Mouse (Mus musculus) left cerebral cortex, adult 11 months (tissue): ENCODE measurements around the gene Slc25a28.
A peak's percentile ranks its signal among the peaks of the same experiment; 100 is the strongest.

Experiments
- DNase-seq: peaks from one replicate; pipeline ENCODE4 v3.0.0; 2022; ENCODE audit warnings: low spot score

Gene Slc25a28

DNA sequence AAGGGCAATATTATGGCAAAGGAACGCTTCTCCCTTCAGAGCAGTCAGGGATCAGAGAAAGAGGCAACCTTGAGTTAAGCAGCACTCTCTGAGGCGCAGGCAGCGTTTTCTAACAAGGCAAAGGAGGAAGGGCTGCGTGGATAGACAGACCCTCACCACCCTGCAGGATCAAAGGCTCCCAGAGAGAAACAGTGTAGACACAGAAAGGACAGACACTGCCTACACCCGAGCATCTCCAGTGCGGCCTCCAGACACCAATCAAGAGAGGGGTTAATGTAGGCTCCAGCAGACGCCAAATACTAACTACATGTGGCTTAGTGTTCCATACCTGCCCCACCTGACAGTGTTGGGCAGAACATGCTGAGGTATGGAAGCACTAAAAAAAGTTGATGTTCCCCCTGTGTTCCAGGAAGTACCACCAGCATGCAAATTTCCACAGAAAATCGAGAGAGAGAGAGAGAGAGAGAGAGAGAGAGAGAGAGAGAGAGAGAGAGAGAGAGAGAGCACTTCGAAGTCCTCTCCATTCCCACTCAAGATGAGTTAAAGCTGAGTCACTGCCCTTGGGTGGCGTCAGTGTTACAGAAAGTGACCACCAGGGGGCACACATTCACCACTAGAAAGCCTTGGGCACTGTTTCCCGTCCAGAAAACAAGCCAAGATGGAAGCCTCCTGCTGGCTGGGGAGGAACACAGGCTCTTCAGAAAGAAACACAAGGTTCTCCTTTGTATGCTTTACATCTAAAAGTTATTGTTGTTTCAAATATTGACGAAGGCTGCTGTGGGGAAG is 44.0 kb downstream of the Slc25a28 start:
- DNase-seq: peak; percentile 66

GRCm38 (mm10) chr19:43629088-43629487 is 45.6 kb downstream of the Slc25a28 start:
- no peak for DNase-seq

GRCm38 (mm10) chr19:43627345-43627744 is 47.3 kb downstream of the Slc25a28 start:
- no peak for DNase-seq

GRCm38 (mm10) chr19:43626160-43626559 is 48.5 kb downstream of the Slc25a28 start:
- DNase-seq: no peak

DNA sequence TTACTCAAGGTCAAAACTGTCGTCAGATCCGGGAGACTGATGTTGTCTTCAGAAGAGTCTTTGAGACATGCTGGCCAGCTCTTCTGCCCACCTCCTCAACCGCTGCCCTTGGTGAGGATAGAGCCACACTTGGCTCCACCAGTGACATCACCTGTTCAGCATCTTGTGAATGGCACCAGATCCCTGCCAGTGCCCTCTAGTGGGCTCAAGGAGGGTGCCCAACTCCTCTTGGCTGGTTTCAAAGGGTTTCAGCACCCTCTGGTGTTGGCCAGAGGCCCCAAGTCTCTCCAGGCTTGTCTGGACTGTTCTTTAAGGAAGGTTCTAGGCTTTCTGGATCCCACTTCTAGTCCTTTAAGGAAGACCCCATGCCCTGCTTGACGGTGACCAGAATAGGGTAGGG is 50.8 kb downstream of the Slc25a28 start:
- DNase-seq: peak; percentile 35

DNA sequence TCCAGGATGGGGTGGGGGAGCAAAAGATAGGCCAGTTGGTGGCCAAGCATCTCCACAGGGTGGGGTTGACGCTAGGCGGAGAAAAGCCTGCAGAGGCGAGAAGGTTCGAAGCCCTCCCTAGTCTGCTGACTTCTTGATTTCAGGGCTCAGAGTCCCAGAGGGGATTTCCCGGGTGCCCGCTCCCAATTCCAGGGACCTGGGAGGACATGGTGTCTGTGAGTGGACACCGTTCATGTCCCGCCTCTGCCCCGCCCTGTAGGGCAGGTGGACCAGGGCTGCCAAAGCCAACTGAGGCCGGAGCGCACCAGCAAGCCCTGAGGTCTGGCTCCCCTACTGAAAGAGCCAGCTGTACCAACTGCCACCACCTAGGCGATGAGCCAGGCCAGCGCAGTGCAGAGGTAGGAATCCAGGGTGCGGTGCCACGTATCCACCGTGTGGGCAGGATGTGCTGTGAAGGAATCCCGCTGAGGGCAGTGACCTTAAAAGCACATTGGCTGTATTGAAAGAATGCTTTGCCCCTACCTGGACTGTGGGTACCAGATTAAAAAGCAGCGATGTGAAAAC is 54.7 kb downstream of the Slc25a28 start:
- no peak for DNase-seq

DNA sequence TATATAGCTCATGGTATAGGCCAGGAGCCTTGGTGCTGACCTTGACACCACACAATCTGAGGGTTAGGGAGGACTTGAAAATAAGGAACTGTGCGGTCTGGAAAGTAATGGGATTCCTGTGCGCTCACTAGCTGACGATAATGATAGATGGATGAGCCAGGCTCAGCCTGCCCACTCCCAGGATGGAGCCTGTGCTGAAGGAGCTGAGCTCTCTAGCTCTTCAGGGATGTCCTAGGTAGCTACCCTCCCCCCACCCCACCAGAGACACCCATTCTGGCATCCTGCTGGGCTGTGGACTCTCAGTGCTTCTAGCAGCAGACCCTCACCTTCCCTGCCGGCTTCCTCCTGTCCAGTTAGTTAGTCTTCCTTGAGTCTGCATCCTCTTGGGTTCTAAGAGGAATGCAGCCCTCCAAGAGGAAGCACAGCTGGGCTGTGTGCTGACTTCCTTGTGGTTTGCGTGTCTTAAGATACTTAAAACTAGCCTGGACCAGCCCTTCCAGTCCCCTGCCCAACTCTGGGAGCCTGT is 56.1 kb downstream of the Slc25a28 start:
- no peak for DNase-seq

- DNase-seq: no peak
Observed at GRCm38 (mm10) chr19:43617761-43618349, 56.8 kb downstream of the Slc25a28 start.

DNA sequence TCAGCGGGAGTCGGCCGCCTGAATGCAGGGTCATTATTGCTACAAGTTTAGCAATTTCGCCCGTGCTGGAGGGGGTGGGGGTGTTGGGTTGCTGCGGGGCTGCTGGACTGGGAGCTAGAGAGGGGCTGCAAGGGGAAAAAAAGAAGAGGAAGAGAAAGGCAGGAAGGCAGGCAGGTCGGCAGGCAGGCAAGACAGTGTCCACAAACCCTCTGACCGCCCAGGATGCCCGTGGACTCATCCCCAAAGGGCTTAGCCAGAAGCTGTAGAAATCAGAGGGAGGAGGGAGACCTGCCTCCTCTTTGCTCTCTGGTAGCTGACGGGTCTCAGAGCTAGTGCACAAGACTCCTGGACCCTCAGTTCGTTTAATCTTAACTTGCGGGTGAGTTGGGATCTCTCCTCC is 57.8 kb downstream of the Slc25a28 start:
- DNase-seq: no peak

DNA sequence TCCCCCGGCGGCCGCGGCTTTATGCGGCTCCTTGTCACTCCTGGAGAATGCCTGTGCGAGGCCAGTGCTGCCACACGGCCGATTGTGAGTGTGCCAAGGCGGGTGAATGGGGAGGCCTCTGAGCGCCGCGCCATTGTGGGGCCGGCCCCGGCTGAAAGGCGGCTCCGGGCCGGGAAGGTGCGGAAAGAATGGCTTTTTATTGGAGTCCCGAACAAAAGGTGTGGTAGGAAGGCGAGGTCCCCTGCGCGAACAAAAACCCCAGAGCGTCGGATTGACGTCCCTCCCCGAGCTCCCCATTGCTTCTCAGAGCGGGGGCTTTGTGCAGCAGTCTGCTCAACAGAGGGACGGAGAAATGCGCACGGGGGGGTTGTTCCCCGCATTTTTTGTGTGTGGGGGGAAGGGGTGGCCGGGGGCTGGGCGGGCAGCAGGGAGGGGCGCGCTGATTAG is 58.2 kb downstream of the Slc25a28 start:
- DNase-seq: no peak

DNA sequence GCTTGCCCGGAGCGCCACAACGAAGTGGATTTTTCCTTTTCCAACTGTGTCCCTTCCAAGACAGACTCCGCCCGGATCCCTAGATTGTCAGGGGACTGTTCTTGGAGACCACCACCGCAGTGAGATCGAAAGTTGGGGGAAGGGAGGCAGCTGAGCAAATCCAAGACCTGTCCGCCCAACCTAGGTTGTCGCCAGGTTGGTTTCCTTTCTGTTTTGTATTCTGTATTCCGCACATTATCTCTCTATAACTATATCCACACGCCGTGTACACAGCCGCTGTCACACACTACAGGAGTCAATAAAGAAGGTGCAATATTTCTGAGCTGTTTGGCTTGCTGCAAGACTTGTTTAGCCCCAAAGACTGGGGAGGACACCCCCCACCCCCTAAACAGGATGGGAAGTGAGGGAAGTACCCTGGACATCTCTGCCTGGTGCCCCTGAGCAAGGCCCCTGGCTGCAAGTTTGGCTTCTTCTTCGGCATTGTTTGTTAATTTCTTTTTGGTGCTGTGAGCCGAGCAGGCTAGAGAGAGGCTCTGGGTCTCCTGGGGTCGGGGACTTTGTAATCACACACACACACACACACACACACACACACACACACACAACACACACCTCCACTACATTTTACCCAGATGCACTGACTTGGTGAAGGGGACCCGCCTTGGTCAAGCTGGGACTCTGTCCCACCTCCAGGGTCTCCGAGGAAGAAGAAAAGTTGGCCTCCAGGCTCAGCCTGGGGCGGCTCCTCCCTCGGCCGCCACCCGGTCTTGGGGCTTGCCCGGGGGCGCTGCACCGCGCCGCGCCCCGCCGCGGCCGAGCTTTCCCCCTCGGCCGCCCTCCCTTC is 58.9 kb downstream of the Slc25a28 start:
- no peak for DNase-seq

DNA sequence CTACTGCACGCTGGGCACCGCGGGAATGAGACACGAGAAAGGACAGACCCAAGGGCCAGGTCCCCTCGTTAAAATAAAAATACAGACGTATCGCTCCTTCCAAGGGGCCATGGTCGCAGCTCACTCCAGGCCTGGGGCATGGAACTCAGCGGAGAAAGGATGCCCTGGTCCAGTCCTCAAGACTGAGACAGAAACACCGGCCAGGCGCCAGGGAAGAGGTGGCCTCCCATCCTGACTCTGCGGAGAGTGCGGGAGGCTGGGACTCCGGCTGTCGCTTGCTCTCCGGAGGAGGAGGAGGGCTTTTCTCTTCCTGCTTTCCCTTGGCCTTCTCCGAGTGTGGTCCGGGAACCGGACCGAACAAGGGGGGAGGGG is 59.6 kb downstream of the Slc25a28 start:
- DNase-seq: no peak

GRCm38 (mm10) chr19:43614341-43615073 is 60.2 kb downstream of the Slc25a28 start:
- DNase-seq: no peak
